Mouse (Mus musculus): ENCODE measurements around the gene Gm2696. TPM values are rescaled to one million over a fixed set of nuclear protein-coding genes. Genes with fewer than 3 reads are reported as not detected.

Gene Gm2696
- polyA plus RNA-seq, 1 experiment from 2014 or later = not detected

Other genes starting within 250 kb of the Gm2696 start
- gene Pttg1ip, start 233.0 kb upstream of the Gm2696 start, polyA plus RNA-seq (2015; fragmentation: Nextera tagmentation; extraction: Ambion mirVana) = 79.6 and 89.2 TPM in 2 replicates
- gene Sumo3, start 208.6 kb upstream of the Gm2696 start, polyA plus RNA-seq (2015; fragmentation: Nextera tagmentation; extraction: Ambion mirVana) = 91.2 and 93.4 TPM in 2 replicates
- gene Gm49325, start 208.5 kb upstream of the Gm2696 start, polyA plus RNA-seq (2015; fragmentation: Nextera tagmentation; extraction: Ambion mirVana) = 0.82 TPM in 1 of 2 replicates, not detected in the other
- 47.0 and 58.0 TPM in 2 replicates for gene Ube2g2, start 192.4 kb upstream of the Gm2696 start, polyA plus RNA-seq (2015; fragmentation: Nextera tagmentation; extraction: Ambion mirVana)
- gene Tspear, start 128.1 kb upstream of the Gm2696 start, polyA plus RNA-seq (2015; fragmentation: Nextera tagmentation; extraction: Ambion mirVana) = 0.06 TPM in 1 of 2 replicates, not detected in the other
- gene Gm19402, start 123.9 kb upstream of the Gm2696 start, polyA plus RNA-seq (2015; fragmentation: Nextera tagmentation; extraction: Ambion mirVana) = not detected in 2 replicates
- gene Gm9508, start 117.4 kb upstream of the Gm2696 start, polyA plus RNA-seq (2015; fragmentation: Nextera tagmentation; extraction: Ambion mirVana) = not detected in 2 replicates
- not detected in 2 replicates for gene Gm10272, start 108.1 kb upstream of the Gm2696 start, polyA plus RNA-seq (2015; fragmentation: Nextera tagmentation; extraction: Ambion mirVana)
- not detected in 2 replicates for gene Gm10024, start 103.2 kb upstream of the Gm2696 start, polyA plus RNA-seq (2015; fragmentation: Nextera tagmentation; extraction: Ambion mirVana)
- not detected in 2 replicates for gene Gm10142, start 98.9 kb upstream of the Gm2696 start, polyA plus RNA-seq (2015; fragmentation: Nextera tagmentation; extraction: Ambion mirVana)
- not detected in 2 replicates for gene Krtap12-1, start 94.1 kb upstream of the Gm2696 start, polyA plus RNA-seq (2015; fragmentation: Nextera tagmentation; extraction: Ambion mirVana)
- not detected in 2 replicates for gene Gm10100, start 88.2 kb upstream of the Gm2696 start, polyA plus RNA-seq (2015; fragmentation: Nextera tagmentation; extraction: Ambion mirVana)
- gene Gm18596, start 72.0 kb upstream of the Gm2696 start, polyA plus RNA-seq (2015; fragmentation: Nextera tagmentation; extraction: Ambion mirVana) = not detected in 2 replicates
- not detected in 2 replicates for gene Gm9736, start 63.3 kb upstream of the Gm2696 start, polyA plus RNA-seq (2015; fragmentation: Nextera tagmentation; extraction: Ambion mirVana)
- not detected in 2 replicates for gene Gm3233, start 55.0 kb upstream of the Gm2696 start, polyA plus RNA-seq (2015; fragmentation: Nextera tagmentation; extraction: Ambion mirVana)
- not detected in 2 replicates for gene Gm3238, start 43.4 kb upstream of the Gm2696 start, polyA plus RNA-seq (2015; fragmentation: Nextera tagmentation; extraction: Ambion mirVana)
- gene Gm7138, start 37.7 kb upstream of the Gm2696 start, polyA plus RNA-seq (2015; fragmentation: Nextera tagmentation; extraction: Ambion mirVana) = not detected in 2 replicates
- gene Gm3250, start 32.1 kb upstream of the Gm2696 start, polyA plus RNA-seq (2015; fragmentation: Nextera tagmentation; extraction: Ambion mirVana) = not detected in 2 replicates
- not detected in 2 replicates for gene Gm7137, start 26.5 kb upstream of the Gm2696 start, polyA plus RNA-seq (2015; fragmentation: Nextera tagmentation; extraction: Ambion mirVana)
- gene Gm9639, start 19.6 kb upstream of the Gm2696 start, polyA plus RNA-seq (2015; fragmentation: Nextera tagmentation; extraction: Ambion mirVana) = not detected in 2 replicates
- gene Gm19668, start 15.5 kb upstream of the Gm2696 start, polyA plus RNA-seq (2015; fragmentation: Nextera tagmentation; extraction: Ambion mirVana) = not detected in 2 replicates
- gene Gm9507, start 2.8 kb upstream of the Gm2696 start, polyA plus RNA-seq (2015; fragmentation: Nextera tagmentation; extraction: Ambion mirVana) = not detected in 2 replicates
- gene Krtap10-4, start 12.4 kb downstream of the Gm2696 start, polyA plus RNA-seq (2015; fragmentation: Nextera tagmentation; extraction: Ambion mirVana) = not detected in 2 replicates
- gene Krtap10-10, start 21.3 kb downstream of the Gm2696 start, polyA plus RNA-seq (2015; fragmentation: Nextera tagmentation; extraction: Ambion mirVana) = not detected in 2 replicates
- gene Gm36176, start 32.1 kb downstream of the Gm2696 start, polyA plus RNA-seq (2015; fragmentation: Nextera tagmentation; extraction: Ambion mirVana) = not detected in 2 replicates
- not detected in 2 replicates for gene Gm10318, start 38.2 kb downstream of the Gm2696 start, polyA plus RNA-seq (2015; fragmentation: Nextera tagmentation; extraction: Ambion mirVana)
- not detected in 2 replicates for gene Gm3285, start 47.3 kb downstream of the Gm2696 start, polyA plus RNA-seq (2015; fragmentation: Nextera tagmentation; extraction: Ambion mirVana)
- 13.7 and 16.3 TPM in 2 replicates for gene Lrrc3, start 87.9 kb downstream of the Gm2696 start, polyA plus RNA-seq (2015; fragmentation: Nextera tagmentation; extraction: Ambion mirVana)
- gene Trpm2, start 155.9 kb downstream of the Gm2696 start, polyA plus RNA-seq (2015; fragmentation: Nextera tagmentation; extraction: Ambion mirVana) = 2.2 and 3.2 TPM in 2 replicates
- 4.4 and 4.7 TPM in 2 replicates for gene 1810043G02Rik, start 163.8 kb downstream of the Gm2696 start, polyA plus RNA-seq (2015; fragmentation: Nextera tagmentation; extraction: Ambion mirVana)
- gene Pfkl, start 195.4 kb downstream of the Gm2696 start, polyA plus RNA-seq (2015; fragmentation: Nextera tagmentation; extraction: Ambion mirVana) = 80.6 and 85.9 TPM in 2 replicates
- not detected in 2 replicates for gene Dnmt3l, start 227.3 kb downstream of the Gm2696 start, polyA plus RNA-seq (2015; fragmentation: Nextera tagmentation; extraction: Ambion mirVana)
- gene Aire, start 228.9 kb downstream of the Gm2696 start, polyA plus RNA-seq (2015; fragmentation: Nextera tagmentation; extraction: Ambion mirVana) = not detected in 2 replicates

All from liver, embryonic 15.5 days (tissue).